Mouse (Mus musculus): ENCODE results near the gene Itgae.

The Itgae gene

GRCm38 (mm10) chr11:73094231-73094995 lies 4.0 kb downstream of the Itgae start:
- no peak for DNase-seq

DNA sequence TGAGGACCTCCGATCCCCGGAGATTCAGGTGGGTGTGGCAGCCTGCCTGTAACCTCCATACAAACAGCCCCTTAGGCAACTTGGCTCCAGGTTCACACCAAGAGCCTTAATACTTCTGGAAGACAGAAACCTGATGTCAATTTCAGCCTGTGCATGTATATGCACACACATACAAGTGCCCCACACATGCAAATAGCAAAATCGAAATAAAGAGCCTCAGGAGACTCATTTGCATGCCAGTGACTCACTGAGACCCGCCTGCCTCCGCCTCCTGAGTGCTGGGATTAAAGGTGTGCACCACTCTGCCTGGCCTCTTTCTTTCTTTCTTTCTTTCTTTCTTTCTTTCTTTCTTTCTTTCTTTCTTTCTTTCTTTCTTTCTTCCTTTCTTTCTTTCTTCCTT lies 8.5 kb downstream of the Itgae start:
- no peak for DNase-seq

GRCm38 (mm10) chr11:73099976-73100750 lies 9.8 kb downstream of the Itgae start:
- peak in 1 of 2 experiments; percentile 10 for DNase-seq

- no peak for DNase-seq
Measured at GRCm38 (mm10) chr11:73101308-73101707, 10.9 kb downstream of the Itgae start.

GRCm38 (mm10) chr11:73105246-73105645 lies 14.9 kb downstream of the Itgae start:
- no peak for DNase-seq

GRCm38 (mm10) chr11:73107358-73107757 lies 17.0 kb downstream of the Itgae start:
- DNase-seq = peak in 1 of 2 experiments; percentile 10

DNA sequence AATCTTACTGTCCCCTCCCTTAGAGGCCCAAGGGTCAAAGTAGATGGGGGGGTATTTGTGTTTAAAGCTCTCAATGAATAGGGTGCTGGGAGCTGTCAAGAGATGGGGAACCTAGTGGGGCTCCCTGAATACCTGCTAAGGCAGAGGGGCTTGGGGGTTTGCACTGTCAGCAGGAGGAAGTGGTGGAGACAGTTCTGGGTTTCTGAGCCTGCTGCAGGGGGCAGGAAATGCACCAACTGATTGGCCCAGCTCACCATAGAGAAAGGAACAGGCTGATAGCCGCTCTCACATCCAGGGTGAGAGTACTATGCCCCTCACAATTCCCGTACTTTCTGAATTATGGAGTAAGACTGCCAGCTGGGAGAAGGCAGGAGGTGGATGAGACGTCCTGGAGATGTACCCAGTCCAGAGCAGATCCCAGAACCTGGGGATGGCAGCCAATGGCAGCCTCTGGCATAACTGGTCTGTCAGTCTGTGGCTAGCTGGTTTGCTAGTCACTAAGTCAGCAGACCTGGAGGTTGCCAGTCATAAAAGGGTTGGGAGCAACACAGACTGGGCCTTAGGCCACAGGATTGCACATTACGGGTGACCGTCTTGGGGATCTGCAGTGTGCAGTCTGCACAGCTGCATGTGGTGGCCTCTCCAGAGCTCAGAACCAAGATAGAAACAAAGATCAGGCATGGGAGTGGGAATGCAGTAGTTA lies 18.0 kb downstream of the Itgae start:
- DNase-seq = no peak

DNA sequence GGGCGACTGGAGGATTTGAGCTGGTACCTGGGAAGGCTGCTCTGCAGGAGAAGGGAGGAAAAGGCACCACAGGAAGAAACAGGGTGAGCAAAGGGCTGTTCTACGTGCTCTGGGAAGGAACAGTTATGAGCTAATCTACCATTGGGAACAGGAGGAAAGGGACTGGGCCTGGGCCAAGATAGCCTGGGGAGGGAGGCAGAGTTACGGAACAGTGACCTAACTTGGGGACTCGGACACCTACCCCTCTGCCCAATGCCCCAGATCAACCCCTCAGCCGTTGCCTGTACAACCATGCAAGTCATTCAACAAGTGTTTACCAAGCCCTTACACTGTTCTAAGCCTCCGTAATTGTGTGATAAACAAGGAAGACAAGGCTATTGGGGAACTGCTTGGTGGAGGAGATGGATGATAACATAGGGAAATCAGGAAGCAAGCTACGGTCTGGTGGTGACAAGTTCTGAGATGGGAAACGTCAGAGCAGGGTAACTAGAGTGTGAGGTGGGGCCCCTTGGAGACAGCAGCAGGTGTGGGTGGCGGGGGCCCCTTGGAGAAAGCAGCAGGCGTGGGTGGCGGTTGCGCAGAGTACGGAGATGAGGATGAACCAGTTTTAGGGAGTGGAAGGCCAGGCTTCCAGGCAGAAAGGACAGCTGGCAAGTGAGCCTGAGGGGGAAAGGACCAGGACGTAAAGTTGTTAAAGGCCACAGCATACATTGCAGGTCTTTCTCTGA lies 18.7 kb downstream of the Itgae start:
- no peak for DNase-seq

GRCm38 (mm10) chr11:73109941-73110340 lies 19.6 kb downstream of the Itgae start:
- no peak for DNase-seq

- DNase-seq = no peak
Measured at GRCm38 (mm10) chr11:73111414-73111813, 21.0 kb downstream of the Itgae start.

GRCm38 (mm10) chr11:73126495-73126894 lies 36.1 kb downstream of the Itgae start:
- no peak for DNase-seq

DNA sequence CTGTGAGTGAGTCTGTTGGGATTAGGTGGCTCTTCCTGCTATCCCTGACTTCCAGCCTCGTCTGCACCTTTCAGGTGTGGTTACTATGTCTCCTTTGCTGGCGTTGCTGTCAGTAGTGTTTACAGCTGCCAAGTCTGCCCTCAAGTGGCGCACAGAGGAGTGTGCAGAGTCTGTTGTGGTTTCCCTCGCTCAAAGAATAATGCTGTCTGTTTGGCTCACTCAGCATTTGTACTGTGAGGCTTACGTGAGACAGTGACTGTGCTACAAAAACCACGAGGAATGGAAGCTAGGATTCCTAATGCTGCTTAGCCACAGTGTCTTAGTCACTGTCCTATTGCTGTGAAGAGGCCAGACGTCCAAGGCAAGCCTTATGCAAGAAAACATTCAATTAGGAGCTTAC lies 40.6 kb downstream of the Itgae start:
- peak; percentile 20 to 22 for DNase-seq

GRCm38 (mm10) chr11:73132999-73133398 lies 42.6 kb downstream of the Itgae start:
- no peak for DNase-seq

DNA sequence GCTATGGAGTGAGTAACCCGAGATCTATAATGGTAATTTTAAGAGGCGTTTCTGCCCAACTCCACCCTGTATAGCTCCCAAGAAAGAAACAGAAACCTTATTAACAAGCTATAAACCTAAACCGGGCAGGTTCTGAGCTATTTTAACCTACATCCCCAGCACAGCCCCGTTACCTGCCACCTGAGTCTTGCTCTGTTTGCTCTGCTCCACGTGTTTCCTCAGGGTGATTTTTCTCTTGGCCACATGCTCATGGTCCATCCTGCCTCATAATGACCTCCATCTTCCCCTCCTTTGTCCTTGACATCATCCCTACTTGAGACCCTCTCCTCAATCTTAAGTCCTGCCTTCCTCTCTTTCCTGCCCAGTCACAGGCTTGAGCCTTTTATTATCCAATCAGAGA lies 43.8 kb downstream of the Itgae start:
- DNase-seq = no peak

- no peak for DNase-seq
Measured at GRCm38 (mm10) chr11:73136587-73136986, 46.2 kb downstream of the Itgae start.

DNA sequence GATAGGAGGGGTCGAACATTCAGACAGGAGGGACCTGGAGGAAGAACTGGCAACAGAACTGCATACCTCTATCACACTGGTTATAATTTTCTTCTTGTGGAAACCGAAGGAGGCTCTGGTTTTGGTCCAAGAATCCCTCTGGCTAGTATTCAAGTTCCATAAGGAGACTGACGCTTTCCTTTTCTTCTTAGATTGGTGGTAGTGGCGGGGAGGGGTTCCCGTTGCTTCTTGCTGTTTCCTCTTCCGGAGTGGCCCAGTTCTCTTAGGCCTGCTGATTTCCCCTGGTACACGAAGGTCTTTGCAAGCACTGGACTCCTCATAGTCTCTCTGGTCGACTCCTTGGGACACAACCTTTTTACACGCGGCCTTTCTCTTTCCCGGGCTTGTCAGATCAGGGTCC lies 46.7 kb downstream of the Itgae start:
- DNase-seq = no peak

- peak; percentile 95 for DNase-seq
Measured at GRCm38 (mm10) chr11:73137591-73138501, 47.5 kb downstream of the Itgae start, which contains the start of gene Haspin. TSS of gene Haspin (minus strand) at chr11:73138294.

GRCm38 (mm10) chr11:73144261-73144681 lies 53.9 kb downstream of the Itgae start:
- DNase-seq = no peak

DNA sequence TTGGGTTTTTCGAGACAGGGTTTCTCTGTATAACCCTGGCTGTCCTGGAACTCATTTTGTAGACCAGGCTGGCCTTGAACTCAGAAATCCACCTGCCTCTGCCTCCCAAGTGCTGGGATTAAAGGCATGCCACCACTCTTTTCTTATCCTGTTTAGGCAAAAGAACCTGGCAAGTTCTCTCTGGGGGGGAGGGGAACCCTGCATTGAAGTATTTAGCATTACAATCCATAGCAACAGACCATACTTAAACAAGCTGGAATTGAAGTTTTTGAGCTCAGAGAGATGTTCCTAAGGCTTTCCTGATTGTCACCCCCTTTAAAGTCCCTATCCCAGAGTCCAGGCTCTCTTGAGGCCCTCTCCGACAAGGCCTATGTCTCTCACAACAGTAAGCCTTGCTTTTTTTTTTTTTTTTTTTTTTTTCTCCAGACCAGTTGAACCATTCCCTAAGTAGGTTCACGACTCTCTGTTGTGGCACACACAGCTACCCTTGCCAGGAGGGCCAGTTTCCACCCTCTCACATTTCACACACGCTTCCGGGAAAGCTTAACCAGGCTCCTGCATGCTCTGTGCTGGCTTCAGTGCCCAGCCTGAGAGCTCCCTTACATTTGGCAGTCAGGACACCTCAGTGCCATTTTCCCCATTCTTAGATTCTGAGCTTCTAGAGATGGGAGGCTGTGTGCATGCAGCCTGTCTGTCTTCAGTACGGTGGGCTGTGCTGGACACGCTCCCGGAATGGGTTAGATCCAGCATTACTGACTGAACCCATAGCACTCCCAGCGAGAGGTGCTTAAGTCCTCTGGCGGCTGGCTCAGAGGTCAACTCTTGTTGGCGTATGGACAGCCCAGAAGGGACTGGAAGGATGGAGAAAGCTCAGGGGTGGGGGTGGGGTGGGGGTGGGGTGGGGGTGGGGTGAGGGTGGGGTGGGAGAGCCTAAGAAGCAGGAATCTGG lies 55.9 kb downstream of the Itgae start:
- DNase-seq = no peak

- no peak for DNase-seq
Measured at GRCm38 (mm10) chr11:73146975-73147365, 56.6 kb downstream of the Itgae start.
